9 mouse cellular contexts compared by ENCODE assay signal in the genomic region with DNA sequence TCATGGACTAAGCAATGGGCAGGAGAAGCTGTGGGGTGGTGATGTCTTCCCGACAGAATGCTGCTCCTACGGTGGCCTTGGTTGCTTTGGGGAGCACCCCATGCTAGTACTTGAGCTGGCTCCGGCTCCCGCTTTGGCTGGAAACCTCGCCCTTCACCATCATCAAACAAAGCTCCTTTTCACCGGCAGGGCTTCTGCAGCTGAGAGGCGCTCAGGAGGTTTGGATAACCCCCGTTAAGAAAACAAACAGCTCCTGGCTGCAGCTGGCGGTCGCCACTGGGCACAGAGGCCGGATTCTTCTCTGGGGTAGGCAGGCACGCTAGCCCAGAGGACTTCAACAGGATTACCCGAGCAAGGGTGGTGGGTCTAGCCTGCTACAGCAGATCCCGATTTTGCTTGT. TPM values are rescaled to one million over a fixed set of nuclear protein-coding genes. Genes with fewer than 3 reads are reported as not detected.
A peak's percentile ranks its signal among the peaks of the same experiment; 100 is the strongest.
DNase-seq lines count a peak whose midpoint lies in the region; ATAC-seq lines count a peak whose summit lies in the region.
"Had no signal": no experiment of that assay in that cellular context is flagged by ENCODE, and none has a peak within 500 bp of the region (broad histone marks: within the 10 kb centered on the region; RNA-seq: fewer than 3 reads in every experiment).

No protein-coding gene starts in this region.

- H3K4me2 ChIP-seq in heart, embryonic 11.5 days, result peak overlapping the region; percentile 59
- peak overlapping the region; percentile 14; the same call in 1 of the 2 replicates for H3K4me2 ChIP-seq in limb, embryonic 15.5 days
- no peak overlapping the region for H3K4me2 ChIP-seq in stomach, embryonic 16.5 days (ENCODE audit: low read depth, low read length)

- H3K27ac ChIP-seq in heart, embryonic 11.5 days (ENCODE audit: low read depth, low read length), result peak overlapping the region; percentile 35; the same call in 1 of the 2 replicates
- H3K27ac ChIP-seq in limb, embryonic 15.5 days, result peak overlapping the region; percentile 73
- no peak overlapping the region for H3K27ac ChIP-seq in stomach, embryonic 16.5 days (ENCODE audit: low read length)

- peak overlapping the region; percentile 61 for H3K9ac ChIP-seq in heart, embryonic 11.5 days (ENCODE audit: low read depth, low read length)
- H3K9ac ChIP-seq in limb, embryonic 15.5 days, result no peak overlapping the region
- H3K9ac ChIP-seq in stomach, embryonic 16.5 days (ENCODE audit: low read length), result peak overlapping the region; percentile 54; the same call in 1 of the 2 replicates

- H3K4me1 ChIP-seq in heart, embryonic 11.5 days (ENCODE audit: control insufficient read depth, insufficient read depth, low read length), result peaks cover 4% of the 10 kb centered on the region; the same call in 1 of the 2 replicates
- H3K4me1 ChIP-seq in limb, embryonic 15.5 days, result 0 out of 2 replicates have a peak, but pooled peaks cover 5% of the 10 kb centered on the region
- peaks cover 7% of the 10 kb centered on the region for H3K4me1 ChIP-seq in stomach, embryonic 16.5 days (ENCODE audit: control insufficient read depth, insufficient read depth, low read length)

- intact Hi-C loops in heart, postnatal 25 days (cut with DNase I), result no loop called here

- WGBS in heart, embryonic 11.5 days (ENCODE audit: insufficient replicate concordance), result 7% methylated on average over 14 of the region's 14 CpGs
- WGBS in limb, embryonic 15.5 days, result 9% methylated on average over 14 of the region's 14 CpGs
- WGBS in stomach, embryonic 16.5 days, result 7% methylated on average over 14 of the region's 14 CpGs

- H3K4me3 ChIP-seq in heart, embryonic 11.5 days (ENCODE audit: low read depth, low read length), result 0 out of 2 replicates have a peak overlapping the region, but pooled peaks have one; percentile 11
- no peak overlapping the region for H3K4me3 ChIP-seq in limb, embryonic 15.5 days
- peak overlapping the region; percentile 4; the same call in 1 of the 2 replicates for H3K4me3 ChIP-seq in stomach, embryonic 16.5 days (replicated peaks; ENCODE audit: low read length)

- no peaks in the 10 kb centered on the region for H3K9me3 ChIP-seq in heart, embryonic 11.5 days (replicated peaks; ENCODE audit: control insufficient read depth, low read length)
- H3K9me3 ChIP-seq in limb, embryonic 15.5 days, result no peaks in the 10 kb centered on the region
- H3K9me3 ChIP-seq in stomach, embryonic 16.5 days (replicated peaks; ENCODE audit: control insufficient read depth, low read length), result no peaks in the 10 kb centered on the region

- no peak for ATAC-seq in heart, embryonic 11.5 days (replicated peaks; ENCODE audit: insufficient number of reproducible peaks, low FRiP score, low TSS enrichment)
- peak; percentile 61; the same call in 1 of the 2 replicates for ATAC-seq in limb, embryonic 15.5 days (ENCODE audit: insufficient number of reproducible peaks, low FRiP score, low TSS enrichment, low read depth)
- no peak for ATAC-seq in stomach, embryonic 16.5 days (ENCODE audit: insufficient read depth, low FRiP score)
- no peak for ATAC-seq in megakaryocyte-erythroid progenitor cell, adult 5-6 weeks (replicated peaks; ENCODE audit: low FRiP score, low TSS enrichment, poor library complexity, severe bottlenecking)

- H3K36me3 ChIP-seq in heart, embryonic 11.5 days (ENCODE audit: control insufficient read depth, insufficient read depth, low read length), result no peaks in the 10 kb centered on the region
- H3K36me3 ChIP-seq in limb, embryonic 15.5 days, result no peaks in the 10 kb centered on the region
- no peaks in the 10 kb centered on the region for H3K36me3 ChIP-seq in stomach, embryonic 16.5 days (ENCODE audit: control insufficient read depth, insufficient read depth, low read length)

- no peak for DNase-seq in heart, postnatal 25 days (ENCODE audit: low spot score)
- DNase-seq in retina, postnatal 1 day, result peak; percentile 39
- DNase-seq in retina, embryonic 14.5 days (ENCODE audit: low spot score), result no peak
- DNase-seq in yolk sac, embryonic 10.5 days (ENCODE audit: low spot score), result no peak
- DNase-seq: adrenal gland, postnatal 36 days had no signal

- no peaks in the 10 kb centered on the region for H3K27me3 ChIP-seq in heart, embryonic 11.5 days (ENCODE audit: control insufficient read depth, insufficient read depth, low read length)
- H3K27me3 ChIP-seq in limb, embryonic 15.5 days, result no peaks in the 10 kb centered on the region
- H3K27me3 ChIP-seq in stomach, embryonic 16.5 days (ENCODE audit: control insufficient read depth, insufficient read depth, low read length), result no peaks in the 10 kb centered on the region

RNA-seq across cellular contexts. Expression of a gene that starts 9.0 kb away (rescaled TPM):
- 2.1 and 2.9 TPM in 2 replicates for polyA plus RNA-seq in heart, embryonic 11.5 days (2014; fragmentation: Nextera tagmentation; extraction: Ambion mirVana)
- under 1 TPM; 0.59 to 0.83 TPM for total RNA-seq in heart, postnatal 25 days (2021)
- 2.7 and 4.5 TPM in 2 replicates for polyA plus RNA-seq in limb, embryonic 15.5 days (2015; fragmentation: Nextera tagmentation; extraction: Ambion mirVana)
- polyA plus RNA-seq in stomach, embryonic 16.5 days (2015; fragmentation: Nextera tagmentation; extraction: Ambion mirVana), result 3.1 and 4.3 TPM in 2 replicates
- 1.3 and 2.2 TPM in 2 replicates for total RNA-seq in megakaryocyte-erythroid progenitor cell, adult 5-6 weeks (2014; fragmentation: Nextera tagmentation)
- total RNA-seq in megakaryocyte-erythroid progenitor cell, adult 5-6 weeks (2017), result 0.80 and 0.99 TPM in 2 replicates

RNA-seq across cellular contexts. Expression of a gene that starts 18.5 kb away (rescaled TPM):
- 463 and 480 TPM in 2 replicates for polyA plus RNA-seq in heart, embryonic 11.5 days (2014; fragmentation: Nextera tagmentation; extraction: Ambion mirVana)
- total RNA-seq in heart, postnatal 25 days (2021), result 100 to 1,000 TPM; 144 to 157 TPM
- 775 and 785 TPM in 2 replicates for polyA plus RNA-seq in limb, embryonic 15.5 days (2015; fragmentation: Nextera tagmentation; extraction: Ambion mirVana)
- 835 and 861 TPM in 2 replicates for polyA plus RNA-seq in stomach, embryonic 16.5 days (2015; fragmentation: Nextera tagmentation; extraction: Ambion mirVana)
- total RNA-seq in megakaryocyte-erythroid progenitor cell, adult 5-6 weeks (2014; fragmentation: Nextera tagmentation), result 322 and 412 TPM in 2 replicates
- total RNA-seq in megakaryocyte-erythroid progenitor cell, adult 5-6 weeks (2017), result 561 and 601 TPM in 2 replicates

RNA-seq across cellular contexts. Expression of a gene that starts 47.9 kb away (rescaled TPM):
- polyA plus RNA-seq in heart, embryonic 11.5 days (2014; fragmentation: Nextera tagmentation; extraction: Ambion mirVana), result 71.7 and 73.5 TPM in 2 replicates
- total RNA-seq in heart, postnatal 25 days (2021), result 10 to 100 TPM; 27.6 to 30.4 TPM
- polyA plus RNA-seq in limb, embryonic 15.5 days (2015; fragmentation: Nextera tagmentation; extraction: Ambion mirVana), result 115 and 128 TPM in 2 replicates
- polyA plus RNA-seq in stomach, embryonic 16.5 days (2015; fragmentation: Nextera tagmentation; extraction: Ambion mirVana), result 121 and 122 TPM in 2 replicates
- total RNA-seq in megakaryocyte-erythroid progenitor cell, adult 5-6 weeks (2014; fragmentation: Nextera tagmentation), result 99.7 and 107 TPM in 2 replicates
- 114 and 128 TPM in 2 replicates for total RNA-seq in megakaryocyte-erythroid progenitor cell, adult 5-6 weeks (2017)

RNA-seq across cellular contexts. Expression of a gene that starts 47.9 kb away (rescaled TPM):
- polyA plus RNA-seq in heart, embryonic 11.5 days (2014; fragmentation: Nextera tagmentation; extraction: Ambion mirVana), result 178 and 181 TPM in 2 replicates
- total RNA-seq in heart, postnatal 25 days (2021), result 10 to 100 TPM; 62.4 to 64.9 TPM
- polyA plus RNA-seq in limb, embryonic 15.5 days (2015; fragmentation: Nextera tagmentation; extraction: Ambion mirVana), result 133 and 134 TPM in 2 replicates
- 144 and 158 TPM in 2 replicates for polyA plus RNA-seq in stomach, embryonic 16.5 days (2015; fragmentation: Nextera tagmentation; extraction: Ambion mirVana)
- 167 and 182 TPM in 2 replicates for total RNA-seq in megakaryocyte-erythroid progenitor cell, adult 5-6 weeks (2014; fragmentation: Nextera tagmentation)
- total RNA-seq in megakaryocyte-erythroid progenitor cell, adult 5-6 weeks (2017), result 165 and 169 TPM in 2 replicates
